Mouse (Mus musculus) stomach, postnatal 0 days (tissue): ENCODE data around the gene Cort. TPM values are rescaled to one million over a fixed set of nuclear protein-coding genes. Genes with fewer than 3 reads are reported as not detected.

ENCODE experiments used
- ATAC-seq: fragments of 200-750 bp; cut with Nextera tagmentation; 2 replicates; pipeline ENCODE4 v1.8.0; 2017; ENCODE audit not compliant: low FRiP score, low TSS enrichment
- DNase-seq: peaks from one replicate; pipeline ENCODE4 v3.0.0-alpha.2; 2016; ENCODE audit warnings: low spot score
- H3K27ac ChIP-seq: fragments of 300-500 bp; sonication (generic); replicated peaks from 2 replicates; pipeline ENCODE4 v1.5.1; 2014; ENCODE audit warnings: mild to moderate bottlenecking, control low read depth
- H3K27me3 ChIP-seq: fragments of 300-500 bp; sonication (generic); 2 replicates; pipeline ENCODE4 v1.6.1; 2014; ENCODE audit warnings: low read length; ENCODE audit not compliant: control insufficient read depth, insufficient read depth
- H3K36me3 ChIP-seq: fragments of 300-500 bp; sonication (generic); 2 replicates; pipeline ENCODE4 v1.6.1; 2014; ENCODE audit warnings: low read length, mixed read lengths; ENCODE audit not compliant: control insufficient read depth, insufficient read depth
- H3K4me1 ChIP-seq: fragments of 300-500 bp; sonication (generic); replicated peaks from 2 replicates; pipeline ENCODE4 v1.6.1; 2014; ENCODE audit warnings: antibody characterized with exemption; ENCODE audit not compliant: control insufficient read depth, insufficient read depth
- H3K4me2 ChIP-seq: fragments of 300-500 bp; sonication (generic); replicated peaks from 2 replicates; pipeline ENCODE4 v1.6.1; 2014; ENCODE audit warnings: low read depth, mild to moderate bottlenecking, control low read depth, moderate library complexity
- H3K4me3 ChIP-seq: fragments of 300-500 bp; sonication (generic); 2 replicates; pipeline ENCODE4 v1.5.1; 2014; ENCODE audit warnings: low read depth, low read length, control low read depth
- H3K9ac ChIP-seq: fragments of 300-500 bp; sonication (generic); 2 replicates; pipeline ENCODE4 v1.6.1; 2014; ENCODE audit warnings: mild to moderate bottlenecking, low read length, control low read depth, mixed read lengths
- H3K9me3 ChIP-seq: fragments of 300-500 bp; sonication (generic); 2 replicates; pipeline ENCODE4 v1.6.1; 2016; ENCODE audit warnings: low read length; ENCODE audit not compliant: control insufficient read depth
- CTCF ChIP-seq: IDR thresholded peaks from 2 replicates; pipeline ENCODE4 v1.5.1; 2016; ENCODE audit warnings: antibody characterized with exemption, low read depth, mild to moderate bottlenecking, moderate library complexity
- EP300 ChIP-seq: optimal IDR thresholded peaks from 2 replicates; pipeline ENCODE3; 2016; ENCODE audit warnings: antibody characterized with exemption
- WGBS: fragments of 180-500 bp; shearing (Covaris S2); extraction: QIAGEN DNeasy Blood & Tissue Kit; methylation state at CpG from one replicate; pipeline ENCODE4 v1.1.7; 2014; 5-methylcytosine and 5-hydroxymethylcytosine counted together
- polyA plus RNA-seq: library from polyadenylated mRNA; unstranded; fragments of >200 nt; fragmentation: Nextera tagmentation; extraction: Ambion mirVana; gene quantifications from 2 replicates; pipeline ENCODE4 v1.2.1, GENCODE M21; 2015

Gene Cort
- polyA plus RNA-seq, 1 experiment from 2014 or later: not detected

GRCm38 (mm10) chr4:149168016-149168415 lies 41.5 kb upstream of the Cort start:
- ATAC-seq: no peak
- H3K4me3 ChIP-seq: no peak overlapping the region
- no peak for DNase-seq
- no peak for TF ChIP-seq EP300
- no peak for TF ChIP-seq CTCF
- H3K36me3 ChIP-seq: peaks cover 5% of the 10 kb centered on the region; the same call in 1 of the 2 replicates
- H3K9ac ChIP-seq: no peak overlapping the region; the same call in 1 of the 2 replicates
- no peaks in the 10 kb centered on the region for H3K9me3 ChIP-seq
- peak overlapping the region; percentile 35; the same call in 1 of the 2 replicates for H3K27ac ChIP-seq
- H3K4me2 ChIP-seq: no peak overlapping the region; the same call in 1 of the 2 replicates
- no peaks in the 10 kb centered on the region for H3K4me1 ChIP-seq
- H3K27me3 ChIP-seq: no peaks in the 10 kb centered on the region
- 49% methylated on average over 2 of the region's 2 CpGs for WGBS

- Histone ChIP-seq H3K36me3 (peaks cover 5% of the 10 kb centered on the region; the same call in 1 of the 2 replicates), H3K9ac (peak overlapping the region; percentile 66), H3K4me1 (no peaks in the 10 kb centered on the region), H3K4me2 (peak overlapping the region; percentile 90), H3K4me3 (peak overlapping the region; percentile 79), H3K27me3 (no peaks in the 10 kb centered on the region), H3K27ac (peak overlapping the region; percentile 95), H3K9me3 (no peaks in the 10 kb centered on the region)
- ATAC-seq (no peak; the same call in 1 of the 2 replicates), DNase-seq (peak; percentile 39)
- WGBS: under 1% methylated on average over 27 of the region's 27 CpGs
- TF ChIP-seq EP300: no peak
- no peak for TF ChIP-seq CTCF
Observed at GRCm38 (mm10) chr4:149166957-149167611, 40.5 kb upstream of the Cort start.

- Histone ChIP-seq H3K9ac (peak within 1 kb of the TSS; percentile 89), H3K9me3 (no peaks in the 10 kb centered on the region), H3K4me1 (no peaks in the 10 kb centered on the region), H3K4me2 (peak within 1 kb of the TSS; percentile 90), H3K36me3 (peaks cover 5% of the 10 kb centered on the region; the same call in 1 of the 2 replicates), H3K27me3 (no peaks in the 10 kb centered on the region), H3K27ac (peak within 1 kb of the TSS; percentile 95), H3K4me3 (peak within 1 kb of the TSS; percentile 79)
- ATAC-seq (peak; percentile 95), DNase-seq (peak; percentile 98)
- TF ChIP-seq EP300 (no peak), CTCF (no peak)
- under 1% methylated on average over 59 of the region's 59 CpGs for WGBS
Observed at GRCm38 (mm10) chr4:149166215-149166946, 39.8 kb upstream of the Cort start, which contains the start of gene Pgd. TSS of gene Pgd (minus strand) at chr4:149166771.

- WGBS: 39% methylated on average over 5 of the region's 5 CpGs
- H3K4me2 ChIP-seq: peak overlapping the region; percentile 17; the same call in 1 of the 2 replicates
- no peak overlapping the region for H3K9ac ChIP-seq
Observed at GRCm38 (mm10) chr4:149164150-149164549, 37.6 kb upstream of the Cort start.

GRCm38 (mm10) chr4:149163196-149163595 lies 36.6 kb upstream of the Cort start:
- Histone ChIP-seq H3K36me3 (peaks cover 21% of the 10 kb centered on the region), H3K9me3 (no peaks in the 10 kb centered on the region), H3K27me3 (no peaks in the 10 kb centered on the region), H3K9ac (no peak overlapping the region), H3K4me1 (no peaks in the 10 kb centered on the region), H3K4me3 (no peak overlapping the region), H3K27ac (no peak overlapping the region), H3K4me2 (no peak overlapping the region)
- 50% methylated on average over 1 of the region's 1 CpGs for WGBS
- TF ChIP-seq EP300 (no peak), CTCF (no peak)
- DNase-seq (no peak), ATAC-seq (no peak)

More at GRCm38 (mm10) chr4:149164150-149164549, 37.6 kb upstream of the Cort start:
- peak; percentile 52 for DNase-seq
- H3K27me3 ChIP-seq: no peaks in the 10 kb centered on the region
- TF ChIP-seq EP300: no peak
- TF ChIP-seq CTCF: peak; percentile 63
- no peaks in the 10 kb centered on the region for H3K9me3 ChIP-seq
- peaks cover 15% of the 10 kb centered on the region for H3K36me3 ChIP-seq
- H3K4me3 ChIP-seq: no peak overlapping the region
- H3K27ac ChIP-seq: no peak overlapping the region
- no peaks in the 10 kb centered on the region for H3K4me1 ChIP-seq
- no peak for ATAC-seq
